Comparison of ENCODE assay signal across 8 mouse cellular contexts in the genomic region with DNA sequence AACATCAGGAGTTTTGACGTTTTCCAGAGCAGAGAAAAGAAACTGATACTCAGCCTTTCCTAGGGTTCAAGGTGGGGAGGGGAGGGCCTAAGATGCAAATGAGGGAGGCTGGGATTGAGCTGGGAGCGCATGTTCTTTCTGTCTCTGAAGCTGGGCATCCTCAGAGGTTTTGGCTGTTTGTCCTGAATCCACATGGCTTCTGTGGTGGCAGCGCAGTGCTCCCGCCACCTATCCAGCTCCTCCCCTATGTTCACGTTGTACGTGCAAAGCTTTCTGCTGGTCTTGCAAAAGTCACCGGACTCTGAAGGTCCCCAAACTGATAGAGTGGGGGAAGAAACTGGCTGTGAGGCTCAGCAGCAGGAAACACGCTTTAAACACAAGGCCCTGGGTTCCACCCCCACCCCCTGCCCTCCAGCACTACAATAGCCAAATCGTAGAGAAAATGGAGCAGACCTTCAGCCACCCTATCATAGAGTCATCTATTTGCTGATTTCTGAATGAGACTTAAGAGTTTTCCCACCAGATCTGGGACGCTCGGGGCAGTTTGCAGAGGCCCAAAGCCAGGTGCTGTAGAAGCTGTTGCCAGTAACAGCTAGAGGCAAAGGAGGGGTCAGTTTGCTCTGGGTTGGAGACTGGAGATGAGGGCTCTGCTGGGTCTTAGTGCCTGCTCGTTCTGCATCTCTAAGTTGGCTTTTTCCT. TPM values are rescaled to one million over a fixed set of nuclear protein-coding genes. Genes with fewer than 3 reads are reported as not detected.
DNase-seq lines count a peak whose midpoint lies in the region; ATAC-seq and TF ChIP-seq lines count a peak whose summit lies in the region.

No protein-coding gene starts in this region.

- ATAC-seq in heart, embryonic 13.5 days (ENCODE audit: extremely low read depth, insufficient number of reproducible peaks, low FRiP score, low TSS enrichment) = no peak; the same call in 1 of the 2 replicates
- peak; percentile 72 for ATAC-seq in kidney, postnatal 0 days (replicated peaks; ENCODE audit: low FRiP score, low read depth)
- ATAC-seq in liver, embryonic 16.5 days (ENCODE audit: low read depth) = peak; percentile 73
- ATAC-seq in neural tube, embryonic 13.5 days (ENCODE audit: low read depth) = peak; percentile 72; the same call in 1 of the 2 replicates

- no peaks in the 10 kb centered on the region for H3K9me3 ChIP-seq in heart, embryonic 13.5 days
- H3K9me3 ChIP-seq in kidney, postnatal 0 days (replicated peaks; ENCODE audit: low read length) = no peaks in the 10 kb centered on the region
- no peaks in the 10 kb centered on the region for H3K9me3 ChIP-seq in liver, embryonic 16.5 days (replicated peaks; ENCODE audit: control insufficient read depth, low read length)
- no peaks in the 10 kb centered on the region for H3K9me3 ChIP-seq in neural tube, embryonic 13.5 days

- TF ChIP-seq CTCF in thymus, adult 2 months (IDR thresholded peaks at IDR 0.05; ENCODE audit: borderline replicate concordance, control insufficient read depth, extremely low read depth, insufficient read depth, low read length, poor library complexity) = no peak
- TF ChIP-seq CTCF in kidney, postnatal 0 days (IDR thresholded peaks at IDR 0.05; ENCODE audit: low read depth) = no peak

- H3K27ac ChIP-seq in thymus, adult 2 months (ENCODE audit: control insufficient read depth, insufficient read depth, low read length) = no peak overlapping the region; the same call in 1 of the 2 replicates
- H3K27ac ChIP-seq in heart, embryonic 13.5 days (replicated peaks) = peak overlapping the region; percentile 82
- H3K27ac ChIP-seq in kidney, postnatal 0 days = peak overlapping the region; percentile 60
- peak overlapping the region; percentile 55 for H3K27ac ChIP-seq in liver, embryonic 16.5 days (ENCODE audit: low read length)
- H3K27ac ChIP-seq in neural tube, embryonic 13.5 days (replicated peaks) = peak overlapping the region; percentile 76

- no peaks in the 10 kb centered on the region for H3K36me3 ChIP-seq in thymus, adult 2 months (ENCODE audit: control insufficient read depth, insufficient read depth, low read length)
- no peaks in the 10 kb centered on the region for H3K36me3 ChIP-seq in heart, embryonic 13.5 days
- H3K36me3 ChIP-seq in kidney, postnatal 0 days (ENCODE audit: insufficient read depth, low read length) = no peaks in the 10 kb centered on the region
- H3K36me3 ChIP-seq in liver, embryonic 16.5 days (ENCODE audit: control insufficient read depth, insufficient read depth) = no peaks in the 10 kb centered on the region
- H3K36me3 ChIP-seq in neural tube, embryonic 13.5 days = no peaks in the 10 kb centered on the region

- H3K27me3 ChIP-seq in thymus, adult 2 months (ENCODE audit: control insufficient read depth, insufficient read depth, low read length) = no peaks in the 10 kb centered on the region
- H3K27me3 ChIP-seq in heart, embryonic 13.5 days (replicated peaks) = no peaks in the 10 kb centered on the region
- H3K27me3 ChIP-seq in kidney, postnatal 0 days (ENCODE audit: insufficient read depth, low read length) = no peaks in the 10 kb centered on the region
- no peaks in the 10 kb centered on the region for H3K27me3 ChIP-seq in liver, embryonic 16.5 days (ENCODE audit: control insufficient read depth, insufficient read depth, low read depth, low read length)
- no peaks in the 10 kb centered on the region for H3K27me3 ChIP-seq in neural tube, embryonic 13.5 days

- H3K4me3 ChIP-seq in thymus, adult 2 months (ENCODE audit: control insufficient read depth, insufficient read depth, low read length) = peak overlapping the region; percentile 14
- H3K4me3 ChIP-seq in heart, embryonic 13.5 days = peak overlapping the region; percentile 39
- peak overlapping the region; percentile 16; the same call in 1 of the 2 replicates for H3K4me3 ChIP-seq in kidney, postnatal 0 days (replicated peaks; ENCODE audit: low read depth, low read length)
- peak overlapping the region; percentile 11 for H3K4me3 ChIP-seq in liver, embryonic 16.5 days (ENCODE audit: low read depth, low read length)
- peak overlapping the region; percentile 30 for H3K4me3 ChIP-seq in neural tube, embryonic 13.5 days

- peak; percentile 9 for DNase-seq in thymus, adult 2 months
- DNase-seq in thymus, postnatal 10 days (ENCODE audit: low spot score in 2 of 2) = no peak
- DNase-seq in embryo, embryonic 9.5 days (ENCODE audit: extremely low spot score) = peak; percentile 76
- peak; percentile 89 for DNase-seq in kidney, postnatal 0 days (ENCODE audit: low spot score)
- no peak for DNase-seq in c-Kit-positive CD71-positive TER-119-positive erythroid progenitor cells, embryonic 14.5 days (ENCODE audit: low spot score)

- H3K4me1 ChIP-seq in thymus, adult 2 months (replicated peaks; ENCODE audit: control insufficient read depth, insufficient read depth, low read length) = peaks cover 9% of the 10 kb centered on the region
- H3K4me1 ChIP-seq in heart, embryonic 13.5 days = peaks cover 43% of the 10 kb centered on the region
- H3K4me1 ChIP-seq in kidney, postnatal 0 days (replicated peaks; ENCODE audit: insufficient read depth, low read length) = peaks cover 14% of the 10 kb centered on the region
- H3K4me1 ChIP-seq in liver, embryonic 16.5 days (ENCODE audit: control insufficient read depth, low read depth, low read length) = peaks cover 19% of the 10 kb centered on the region
- H3K4me1 ChIP-seq in neural tube, embryonic 13.5 days (replicated peaks) = peaks cover 24% of the 10 kb centered on the region

- no peak for TF ChIP-seq POLR2A in thymus, adult 2 months (IDR thresholded peaks at IDR 0.05; ENCODE audit: control insufficient read depth, extremely low read depth, insufficient read depth, low read length, poor library complexity)

- H3K9ac ChIP-seq in heart, embryonic 13.5 days = peak overlapping the region; percentile 77
- peak overlapping the region; percentile 28 for H3K9ac ChIP-seq in kidney, postnatal 0 days (ENCODE audit: low read depth, low read length)
- H3K9ac ChIP-seq in liver, embryonic 16.5 days (ENCODE audit: low read depth, low read length) = peak overlapping the region; percentile 38
- H3K9ac ChIP-seq in neural tube, embryonic 13.5 days = peak overlapping the region; percentile 63; the same call in 1 of the 2 replicates

- whole genome bisulfite sequencing in thymus, adult 2 months = 7% methylated on average over 12 of the region's 12 CpGs
- whole genome bisulfite sequencing in heart, embryonic 13.5 days = 4% methylated on average over 12 of the region's 12 CpGs
- 5% methylated on average over 12 of the region's 12 CpGs for WGBS in kidney, postnatal 0 days
- 1% methylated on average over 12 of the region's 12 CpGs for WGBS in liver, embryonic 16.5 days (ENCODE audit: insufficient replicate concordance)
- WGBS in neural tube, embryonic 13.5 days = 4% methylated on average over 12 of the region's 12 CpGs

- H3K4me2 ChIP-seq in heart, embryonic 13.5 days = peak overlapping the region; percentile 71
- H3K4me2 ChIP-seq in kidney, postnatal 0 days (ENCODE audit: low read length) = peak overlapping the region; percentile 41
- H3K4me2 ChIP-seq in liver, embryonic 16.5 days (ENCODE audit: low read depth, low read length) = peak overlapping the region; percentile 59
- peak overlapping the region; percentile 60 for H3K4me2 ChIP-seq in neural tube, embryonic 13.5 days

RNA-seq across cellular contexts. Expression of a gene that starts 42.0 kb away (rescaled TPM):
- 3.7 and 6.2 TPM in 2 replicates for polyA plus RNA-seq in thymus, adult 2 months (2012; rRNA removed)
- 12.2 and 13.6 TPM in 2 replicates for polyA plus RNA-seq in heart, embryonic 13.5 days (2015; fragmentation: Nextera tagmentation; extraction: Ambion mirVana)
- 13.1 and 13.7 TPM in 2 replicates for polyA plus RNA-seq in kidney, postnatal 0 days (2015; fragmentation: Nextera tagmentation; extraction: Ambion mirVana)
- polyA plus RNA-seq in liver, embryonic 16.5 days (2015; fragmentation: Nextera tagmentation; extraction: Ambion mirVana) = 0.61 and 0.79 TPM in 2 replicates
- 129 and 142 TPM in 2 replicates for polyA plus RNA-seq in neural tube, embryonic 13.5 days (2015; fragmentation: Nextera tagmentation; extraction: Ambion mirVana)

Comparison
In these comparisons a context has a peak if more than half of its experiments do, and no peak if none do; other contexts are left out.
1. DNase-seq: peak in thymus, adult 2 months (single experiment), embryo, embryonic 9.5 days (single experiment) and kidney, postnatal 0 days (single experiment); none in thymus, postnatal 10 days (0 of 2) and c-Kit-positive CD71-positive TER-119-positive erythroid progenitor cells, embryonic 14.5 days (single experiment).
2. Peak in every context shown above with its lines, with median percentiles within 50 percentile points of each other: H3K4me3 ChIP-seq, H3K4me2 ChIP-seq and H3K9ac ChIP-seq.